Mouse (Mus musculus) ES-Bruce4 (cell line): Measurements from ENCODE around the gene Txlnb.

Source experiments
- CTCF ChIP-seq: IDR thresholded peaks from one replicate; pipeline ENCODE4 v1.8.1; 2011; ENCODE audit warnings: low read depth, low read length
- EP300 ChIP-seq: IDR thresholded peaks from 2 replicates; pipeline ENCODE4 v1.6.1; 2011; ENCODE audit warnings: low read depth, low read length; ENCODE audit not compliant: insufficient read depth
- POLR2A ChIP-seq: IDR thresholded peaks from one replicate; pipeline ENCODE4 v1.8.1; 2011; ENCODE audit warnings: low read length; ENCODE audit not compliant: insufficient read depth

GRCm38 (mm10) chr10:17844781-17845537 lies 48.9 kb downstream of the Txlnb start:
- no peak for TF ChIP-seq CTCF
- TF ChIP-seq EP300, result no peak
- TF ChIP-seq POLR2A, result no peak
